Mouse (Mus musculus): ENCODE results near the gene Disp2.

DNA sequence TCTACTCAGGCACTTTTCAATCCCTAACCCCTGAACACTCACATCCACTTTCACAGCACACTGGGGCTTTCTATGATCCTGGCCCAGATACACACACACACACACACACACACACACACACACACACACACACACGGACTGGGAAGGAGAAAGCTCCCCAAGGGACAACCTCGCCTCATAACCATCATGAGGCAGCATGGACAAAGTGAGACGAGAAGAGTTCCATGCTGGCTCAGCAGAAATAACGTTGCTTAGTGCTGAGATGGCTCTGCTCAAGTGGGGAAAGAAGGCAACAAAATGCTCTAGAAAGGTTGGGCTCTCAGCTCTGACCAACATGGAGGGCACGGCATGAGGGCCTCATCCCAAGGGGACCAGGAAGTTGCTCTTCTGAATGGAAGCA, 61.7 kb downstream of the Disp2 start:
- no peak for TF ChIP-seq CTCF (IDR thresholded peaks at IDR 0.05; ENCODE audit: borderline replicate concordance, insufficient read depth, low read depth, low read length)
- TF ChIP-seq POLR2A (IDR thresholded peaks at IDR 0.05; ENCODE audit: borderline replicate concordance, insufficient read depth, low read length) = no peak

Measured in cerebellum, adult 2 months (tissue).